Mouse (Mus musculus) skeletal muscle tissue, postnatal 0 days (tissue): Measurements from ENCODE around the gene Sox2. TPM values are rescaled to one million over a fixed set of nuclear protein-coding genes. Genes with fewer than 3 reads are reported as not detected.
A peak's percentile ranks its signal among the peaks of the same experiment; 100 is the strongest.

Experiments used
- microRNA counts: library from miRNA; unstranded; fragments of <30 nt; microRNA quantifications from one replicate; lab custom pipeline; 2015
- microRNA-seq, 2 experiments: library from miRNA; unstranded; fragments of <30 nt; microRNA quantifications; one replicate each; pipeline ENCODE4; 2016
- polyA plus RNA-seq: library from polyadenylated mRNA; unstranded; fragments of >200 nt; fragmentation: Nextera tagmentation; extraction: Ambion mirVana; gene quantifications from 2 replicates; pipeline ENCODE4 v1.2.1, GENCODE M21; 2015

The Sox2 gene
- polyA plus RNA-seq = 0.12 and 0.19 TPM in 2 replicates

GRCm38 (mm10) chr3:34649726-34650620, at the start of gene Sox2:
Gene Sox2 (plus strand): TSS chr3:34650405.

MicroRNAs encoded within 50 kb of the gene (microRNA counts, 519-probe panel; counts per million panel counts)
- 296 counts per million, percentile 58 among the panel's probes with 10 or more counts for microRNA mmu-miR-1897-3p (lab: Ali Mortazavi, UCI)

Small RNA genes within 50 kb of the gene (microRNA-seq; reads per million reads assigned to microRNA genes)
- gene Mir1897 = 0 reads per million in 2 experiments
